Mouse (Mus musculus): ENCODE data around the gene Lbhd1. TPM values are rescaled to one million over a fixed set of nuclear protein-coding genes. Genes with fewer than 3 reads are reported as not detected.

The Lbhd1 gene
- polyA plus RNA-seq, 1 experiment from 2014 or later = 19.9 TPM

Other genes with a start within 250 kb of the Lbhd1 start
- gene Chrm1, start 219.9 kb upstream of the Lbhd1 start, polyA plus RNA-seq (2014; fragmentation: Illumina TruSeq; extraction: RNeasy Lipid Tissue Mini Kit (QIAGEN cat#74804); ENCODE audit: insufficient read depth, low read depth, low replicate concordance) = 0.19 TPM
- 184 TPM for gene Slc3a2, start 160.4 kb upstream of the Lbhd1 start, polyA plus RNA-seq (2014; fragmentation: Illumina TruSeq; extraction: RNeasy Lipid Tissue Mini Kit (QIAGEN cat#74804); ENCODE audit: insufficient read depth, low read depth, low replicate concordance)
- gene Wdr74, start 147.9 kb upstream of the Lbhd1 start, polyA plus RNA-seq (2014; fragmentation: Illumina TruSeq; extraction: RNeasy Lipid Tissue Mini Kit (QIAGEN cat#74804); ENCODE audit: insufficient read depth, low read depth, low replicate concordance) = 29.3 TPM
- not detected for gene 1700092M07Rik, start 143.0 kb upstream of the Lbhd1 start, polyA plus RNA-seq (2014; fragmentation: Illumina TruSeq; extraction: RNeasy Lipid Tissue Mini Kit (QIAGEN cat#74804); ENCODE audit: insufficient read depth, low read depth, low replicate concordance)
- gene Stx5a, start 142.3 kb upstream of the Lbhd1 start, polyA plus RNA-seq (2014; fragmentation: Illumina TruSeq; extraction: RNeasy Lipid Tissue Mini Kit (QIAGEN cat#74804); ENCODE audit: insufficient read depth, low read depth, low replicate concordance) = 52.5 TPM
- gene Nxf1, start 126.7 kb upstream of the Lbhd1 start, polyA plus RNA-seq (2014; fragmentation: Illumina TruSeq; extraction: RNeasy Lipid Tissue Mini Kit (QIAGEN cat#74804); ENCODE audit: insufficient read depth, low read depth, low replicate concordance) = 135 TPM
- gene Tmem223, start 112.7 kb upstream of the Lbhd1 start, polyA plus RNA-seq (2014; fragmentation: Illumina TruSeq; extraction: RNeasy Lipid Tissue Mini Kit (QIAGEN cat#74804); ENCODE audit: insufficient read depth, low read depth, low replicate concordance) = 124 TPM
- 59.3 TPM for gene Tmem179b, start 109.3 kb upstream of the Lbhd1 start, polyA plus RNA-seq (2014; fragmentation: Illumina TruSeq; extraction: RNeasy Lipid Tissue Mini Kit (QIAGEN cat#74804); ENCODE audit: insufficient read depth, low read depth, low replicate concordance)
- 4.5 TPM for gene Taf6l, start 97.3 kb upstream of the Lbhd1 start, polyA plus RNA-seq (2014; fragmentation: Illumina TruSeq; extraction: RNeasy Lipid Tissue Mini Kit (QIAGEN cat#74804); ENCODE audit: insufficient read depth, low read depth, low replicate concordance)
- 97.1 TPM for gene Polr2g, start 85.2 kb upstream of the Lbhd1 start, polyA plus RNA-seq (2014; fragmentation: Illumina TruSeq; extraction: RNeasy Lipid Tissue Mini Kit (QIAGEN cat#74804); ENCODE audit: insufficient read depth, low read depth, low replicate concordance)
- gene Zbtb3, start 81.2 kb upstream of the Lbhd1 start, polyA plus RNA-seq (2014; fragmentation: Illumina TruSeq; extraction: RNeasy Lipid Tissue Mini Kit (QIAGEN cat#74804); ENCODE audit: insufficient read depth, low read depth, low replicate concordance) = 1.6 TPM
- gene Ttc9c, start 64.4 kb upstream of the Lbhd1 start, polyA plus RNA-seq (2014; fragmentation: Illumina TruSeq; extraction: RNeasy Lipid Tissue Mini Kit (QIAGEN cat#74804); ENCODE audit: insufficient read depth, low read depth, low replicate concordance) = 10.6 TPM
- 37.3 TPM for gene Hnrnpul2, start 63.7 kb upstream of the Lbhd1 start, polyA plus RNA-seq (2014; fragmentation: Illumina TruSeq; extraction: RNeasy Lipid Tissue Mini Kit (QIAGEN cat#74804); ENCODE audit: insufficient read depth, low read depth, low replicate concordance)
- gene AC129217.1, start 54.0 kb upstream of the Lbhd1 start, polyA plus RNA-seq (2014; fragmentation: Illumina TruSeq; extraction: RNeasy Lipid Tissue Mini Kit (QIAGEN cat#74804); ENCODE audit: insufficient read depth, low read depth, low replicate concordance) = not detected
- 60.1 TPM for gene Bscl2, start 46.3 kb upstream of the Lbhd1 start, polyA plus RNA-seq (2014; fragmentation: Illumina TruSeq; extraction: RNeasy Lipid Tissue Mini Kit (QIAGEN cat#74804); ENCODE audit: insufficient read depth, low read depth, low replicate concordance)
- not detected for gene Gng3, start 44.5 kb upstream of the Lbhd1 start, polyA plus RNA-seq (2014; fragmentation: Illumina TruSeq; extraction: RNeasy Lipid Tissue Mini Kit (QIAGEN cat#74804); ENCODE audit: insufficient read depth, low read depth, low replicate concordance)
- 1.6 TPM for gene Lrrn4cl, start 33.0 kb upstream of the Lbhd1 start, polyA plus RNA-seq (2014; fragmentation: Illumina TruSeq; extraction: RNeasy Lipid Tissue Mini Kit (QIAGEN cat#74804); ENCODE audit: insufficient read depth, low read depth, low replicate concordance)
- gene Ubxn1, start 12.2 kb upstream of the Lbhd1 start, polyA plus RNA-seq (2014; fragmentation: Illumina TruSeq; extraction: RNeasy Lipid Tissue Mini Kit (QIAGEN cat#74804); ENCODE audit: insufficient read depth, low read depth, low replicate concordance) = 167 TPM
- gene Uqcc3, start 2.8 kb upstream of the Lbhd1 start, polyA plus RNA-seq (2014; fragmentation: Illumina TruSeq; extraction: RNeasy Lipid Tissue Mini Kit (QIAGEN cat#74804); ENCODE audit: insufficient read depth, low read depth, low replicate concordance) = 59.1 TPM
- gene Gm49403, start 198 bp downstream of the Lbhd1 start, polyA plus RNA-seq (2014; fragmentation: Illumina TruSeq; extraction: RNeasy Lipid Tissue Mini Kit (QIAGEN cat#74804); ENCODE audit: insufficient read depth, low read depth, low replicate concordance) = not detected
- gene 1810009A15Rik, start 5.1 kb downstream of the Lbhd1 start, polyA plus RNA-seq (2014; fragmentation: Illumina TruSeq; extraction: RNeasy Lipid Tissue Mini Kit (QIAGEN cat#74804); ENCODE audit: insufficient read depth, low read depth, low replicate concordance) = 54.1 TPM
- gene Gm49416, start 5.2 kb downstream of the Lbhd1 start, polyA plus RNA-seq (2014; fragmentation: Illumina TruSeq; extraction: RNeasy Lipid Tissue Mini Kit (QIAGEN cat#74804); ENCODE audit: insufficient read depth, low read depth, low replicate concordance) = not detected
- 8.7 TPM for gene Ints5, start 9.3 kb downstream of the Lbhd1 start, polyA plus RNA-seq (2014; fragmentation: Illumina TruSeq; extraction: RNeasy Lipid Tissue Mini Kit (QIAGEN cat#74804); ENCODE audit: insufficient read depth, low read depth, low replicate concordance)
- 51.6 TPM for gene Ganab, start 14.3 kb downstream of the Lbhd1 start, polyA plus RNA-seq (2014; fragmentation: Illumina TruSeq; extraction: RNeasy Lipid Tissue Mini Kit (QIAGEN cat#74804); ENCODE audit: insufficient read depth, low read depth, low replicate concordance)
- gene B3gat3, start 36.6 kb downstream of the Lbhd1 start, polyA plus RNA-seq (2014; fragmentation: Illumina TruSeq; extraction: RNeasy Lipid Tissue Mini Kit (QIAGEN cat#74804); ENCODE audit: insufficient read depth, low read depth, low replicate concordance) = 54.5 TPM
- 6.0 TPM for gene Rom1, start 45.6 kb downstream of the Lbhd1 start, polyA plus RNA-seq (2014; fragmentation: Illumina TruSeq; extraction: RNeasy Lipid Tissue Mini Kit (QIAGEN cat#74804); ENCODE audit: insufficient read depth, low read depth, low replicate concordance)
- 17.3 TPM for gene Eml3, start 45.8 kb downstream of the Lbhd1 start, polyA plus RNA-seq (2014; fragmentation: Illumina TruSeq; extraction: RNeasy Lipid Tissue Mini Kit (QIAGEN cat#74804); ENCODE audit: insufficient read depth, low read depth, low replicate concordance)
- gene Mta2, start 58.1 kb downstream of the Lbhd1 start, polyA plus RNA-seq (2014; fragmentation: Illumina TruSeq; extraction: RNeasy Lipid Tissue Mini Kit (QIAGEN cat#74804); ENCODE audit: insufficient read depth, low read depth, low replicate concordance) = 43.6 TPM
- 8.5 TPM for gene Tut1, start 70.1 kb downstream of the Lbhd1 start, polyA plus RNA-seq (2014; fragmentation: Illumina TruSeq; extraction: RNeasy Lipid Tissue Mini Kit (QIAGEN cat#74804); ENCODE audit: insufficient read depth, low read depth, low replicate concordance)
- gene Eef1g, start 83.3 kb downstream of the Lbhd1 start, polyA plus RNA-seq (2014; fragmentation: Illumina TruSeq; extraction: RNeasy Lipid Tissue Mini Kit (QIAGEN cat#74804); ENCODE audit: insufficient read depth, low read depth, low replicate concordance) = 297 TPM
- 67.3 TPM for gene Ahnak, start 105.6 kb downstream of the Lbhd1 start, polyA plus RNA-seq (2014; fragmentation: Illumina TruSeq; extraction: RNeasy Lipid Tissue Mini Kit (QIAGEN cat#74804); ENCODE audit: insufficient read depth, low read depth, low replicate concordance)
- 187,175 TPM for gene Scgb1a1, start 204.2 kb downstream of the Lbhd1 start, polyA plus RNA-seq (2014; fragmentation: Illumina TruSeq; extraction: RNeasy Lipid Tissue Mini Kit (QIAGEN cat#74804); ENCODE audit: insufficient read depth, low read depth, low replicate concordance)